Mouse (Mus musculus) myocyte (in vitro differentiated cells): ENCODE results near the gene Pacsin2.
"Not testable (repeated sequence)": the region's sequence is repeated elsewhere in the genome, so short reads cannot be mapped to it uniquely, and the experiment has no call there.

Experiments
- CEBPB ChIP-seq: IDR thresholded peaks from 2 replicates; pipeline ENCODE4 v1.6.1; 2011; ENCODE audit warnings: mild to moderate bottlenecking, moderate library complexity; ENCODE audit not compliant: poor library complexity, insufficient read depth, severe bottlenecking
- E2F4 ChIP-seq: IDR thresholded peaks from one replicate; pipeline ENCODE4 v1.6.1; 2011; ENCODE audit warnings: mild to moderate bottlenecking, control low read depth, moderate library complexity; ENCODE audit not compliant: insufficient read depth
- MYOG ChIP-seq, 3 experiments: IDR thresholded peaks; one replicate each; pipeline ENCODE4 v1.6.1; 2011; ENCODE audit warnings: control low read depth in 2 of 3, low read depth in 2 of 3, mild to moderate bottlenecking in 2 of 3; ENCODE audit not compliant: insufficient read length in 2 of 3, control insufficient read depth in 1 of 3, insufficient read depth in 1 of 3
- POLR2A ChIP-seq: IDR thresholded peaks from one replicate; pipeline ENCODE4 v1.6.1; 2011; ENCODE audit warnings: low read depth, mild to moderate bottlenecking, control low read depth, moderate library complexity; ENCODE audit not compliant: insufficient read length
- POLR2AphosphoS2 ChIP-seq: IDR thresholded peaks from one replicate; pipeline ENCODE4 v1.6.1; 2011; ENCODE audit warnings: low read depth, control low read depth; ENCODE audit not compliant: insufficient read length
- REST ChIP-seq: IDR thresholded peaks from one replicate; pipeline ENCODE4 v1.6.1; 2011; ENCODE audit warnings: mild to moderate bottlenecking, control low read depth, moderate library complexity; ENCODE audit not compliant: insufficient read depth, insufficient read length
- SRF ChIP-seq: IDR thresholded peaks from one replicate; pipeline ENCODE4 v1.6.1; 2011; ENCODE audit warnings: low read depth; ENCODE audit not compliant: control insufficient read depth, insufficient read length
- TCF12 ChIP-seq: IDR thresholded peaks from one replicate; pipeline ENCODE4 v1.6.1; 2011; ENCODE audit warnings: mild to moderate bottlenecking, control low read depth; ENCODE audit not compliant: poor library complexity, insufficient read depth, severe bottlenecking
- TCF3 ChIP-seq: IDR thresholded peaks from one replicate; pipeline ENCODE4 v1.6.1; 2011; ENCODE audit warnings: low read depth, control low read depth; ENCODE audit not compliant: insufficient read length

GRCm38 (mm10) chr15:83462349-83462748, 2.1 kb downstream of the Pacsin2 start:
- TF ChIP-seq TCF12; POLR2A; CEBPB; E2F4; SRF; POLR2AphosphoS2; TCF3; MYOG (IDR thresholded peaks at IDR 0.05; ENCODE audit: control insufficient read depth in 1 of 3, insufficient read depth in 1 of 3, insufficient read length in 2 of 3, low read depth in 2 of 3); REST: not testable (repeated sequence)
